Mouse (Mus musculus) skeletal muscle tissue, adult 2 months (tissue): ENCODE data around the gene Lalba.
"Not testable (repeated sequence)": the region's sequence is repeated elsewhere in the genome, so short reads cannot be mapped to it uniquely, and the experiment has no call there.

Experiments used
- DNase-seq: peaks from one replicate; pipeline ENCODE4 v3.0.0-alpha.2; 2012; ENCODE audit warnings: low read depth, low spot score

Gene Lalba

GRCm38 (mm10) chr15:98492102-98492501, 9.6 kb upstream of the Lalba start, which contains the start of gene Olfr279:
Gene Olfr279, plus strand, starts transcription at chr15:98492402.
- no peak for DNase-seq

GRCm38 (mm10) chr15:98491332-98491731, 8.8 kb upstream of the Lalba start:
- no peak for DNase-seq

GRCm38 (mm10) chr15:98486433-98487021, 4.0 kb upstream of the Lalba start:
- no peak for DNase-seq

- peak; percentile 70 for DNase-seq
These were observed 1.7 kb upstream of the Lalba start for GRCm38 (mm10) chr15:98483907-98484886.

- no peak for DNase-seq
These were observed 2.9 kb downstream of the Lalba start for GRCm38 (mm10) chr15:98479568-98480102.

- DNase-seq = no peak
These were observed 6.2 kb downstream of the Lalba start for GRCm38 (mm10) chr15:98476281-98476680.

GRCm38 (mm10) chr15:98475382-98475781, 7.1 kb downstream of the Lalba start:
- DNase-seq = no peak

GRCm38 (mm10) chr15:98474958-98475357, 7.6 kb downstream of the Lalba start:
- no peak for DNase-seq

- no peak for DNase-seq
These were observed 11.0 kb downstream of the Lalba start for GRCm38 (mm10) chr15:98471539-98471938.

- no peak for DNase-seq
These were observed 12.9 kb downstream of the Lalba start, which contains the start of gene OR5BS1P for GRCm38 (mm10) chr15:98469596-98469995. Gene OR5BS1P, plus strand, starts transcription at chr15:98469896.

- no peak for DNase-seq
These were observed 30.2 kb downstream of the Lalba start, which contains the start of gene Olfr281 for GRCm38 (mm10) chr15:98452288-98452687. Gene Olfr281, plus strand, starts transcription at chr15:98452588.

GRCm38 (mm10) chr15:98448521-98448920, 34.0 kb downstream of the Lalba start:
- no peak for DNase-seq

GRCm38 (mm10) chr15:98444561-98444960, 38.0 kb downstream of the Lalba start:
- DNase-seq = no peak

GRCm38 (mm10) chr15:98430925-98431324, 51.6 kb downstream of the Lalba start, which contains the start of gene Olfr282:
Gene Olfr282, plus strand, starts transcription at chr15:98431225.
- not testable (repeated sequence) for DNase-seq
